Mouse (Mus musculus) embryonic facial prominence, embryonic 15.5 days (tissue): ENCODE results near the gene Suox. TPM values are rescaled to one million over a fixed set of nuclear protein-coding genes. Genes with fewer than 3 reads are reported as not detected.
"Not testable (repeated sequence)": the region's sequence is repeated elsewhere in the genome, so short reads cannot be mapped to it uniquely, and the experiment has no call there.

Source experiments
- ATAC-seq: fragments of 200-750 bp; cut with Nextera tagmentation; 2 replicates; pipeline ENCODE4 v1.8.0; 2017; ENCODE audit warnings: low read depth, moderate TSS enrichment; ENCODE audit not compliant: insufficient number of reproducible peaks, low FRiP score, low TSS enrichment
- H3K27ac ChIP-seq: fragments of 300-500 bp; sonication (generic); replicated peaks from 2 replicates; pipeline ENCODE4 v1.5.1; 2015; ENCODE audit warnings: mild to moderate bottlenecking, inconsistent platforms
- H3K27me3 ChIP-seq: fragments of 300-500 bp; sonication (generic); 2 replicates; pipeline ENCODE4 v1.6.1; 2015; ENCODE audit warnings: inconsistent platforms
- H3K36me3 ChIP-seq: fragments of 300-500 bp; sonication (generic); 2 replicates; pipeline ENCODE4 v1.6.1; 2015; ENCODE audit warnings: mild to moderate bottlenecking, inconsistent platforms
- H3K4me1 ChIP-seq: fragments of 300-500 bp; sonication (generic); 2 replicates; pipeline ENCODE4 v1.6.1; 2015; ENCODE audit warnings: inconsistent platforms
- H3K4me2 ChIP-seq: fragments of 300-500 bp; sonication (generic); replicated peaks from 2 replicates; pipeline ENCODE4 v1.6.1; 2015; ENCODE audit warnings: mild to moderate bottlenecking, inconsistent platforms
- H3K4me3 ChIP-seq: fragments of 300-500 bp; sonication (generic); replicated peaks from 2 replicates; pipeline ENCODE4 v1.5.1; 2015; ENCODE audit warnings: mild to moderate bottlenecking, inconsistent platforms
- H3K9ac ChIP-seq: fragments of 300-500 bp; sonication (generic); 2 replicates; pipeline ENCODE4 v1.6.1; 2015; ENCODE audit warnings: inconsistent platforms
- H3K9me3 ChIP-seq: fragments of 300-500 bp; sonication (generic); replicated peaks from 2 replicates; pipeline ENCODE4 v1.6.1; 2016; ENCODE audit warnings: inconsistent platforms
- WGBS: fragments of 180-500 bp; shearing (Covaris S2); methylation state at CpG from one replicate; pipeline ENCODE4 v1.1.7; 2015; 5-methylcytosine and 5-hydroxymethylcytosine counted together
- polyA plus RNA-seq: library from polyadenylated mRNA; unstranded; fragments of >200 nt; fragmentation: Nextera tagmentation; extraction: Ambion mirVana; gene quantifications from 2 replicates; pipeline ENCODE4 v1.2.1, GENCODE M21; 2015

Gene Suox
- polyA plus RNA-seq, 1 experiment from 2014 or later: 20.9 TPM

GRCm38 (mm10) chr10:128641871-128642270 lies 32.0 kb downstream of the Suox start:
- H3K9me3 ChIP-seq: no peaks in the 10 kb centered on the region
- ATAC-seq: no peak
- no peaks in the 10 kb centered on the region for H3K27me3 ChIP-seq
- H3K4me2 ChIP-seq: no peak overlapping the region
- 0 out of 2 replicates have a peak, but pooled peaks cover 11% of the 10 kb centered on the region for H3K36me3 ChIP-seq
- H3K9ac ChIP-seq: no peak overlapping the region
- peaks cover 25% of the 10 kb centered on the region for H3K4me1 ChIP-seq
- 62% methylated on average over 7 of the region's 7 CpGs for WGBS
- no peak overlapping the region for H3K4me3 ChIP-seq
- no peak overlapping the region for H3K27ac ChIP-seq

GRCm38 (mm10) chr10:128640891-128641290 lies 33.0 kb downstream of the Suox start:
- Histone ChIP-seq H3K9ac (no peak overlapping the region), H3K4me3 (no peak overlapping the region), H3K27me3 (no peaks in the 10 kb centered on the region), H3K27ac (no peak overlapping the region), H3K36me3 (0 out of 2 replicates have a peak, but pooled peaks cover 11% of the 10 kb centered on the region), H3K4me2 (no peak overlapping the region), H3K9me3 (no peaks in the 10 kb centered on the region), H3K4me1 (peaks cover 17% of the 10 kb centered on the region)
- no peak for ATAC-seq
- 90% methylated on average over 15 of the region's 15 CpGs for WGBS

- H3K36me3 ChIP-seq: peaks cover 19% of the 10 kb centered on the region; the same call in 1 of the 2 replicates
- H3K9me3 ChIP-seq: no peaks in the 10 kb centered on the region
- H3K4me2 ChIP-seq: no peak overlapping the region
- 92% methylated on average over 14 of the region's 14 CpGs for WGBS
- H3K4me3 ChIP-seq: no peak overlapping the region
- no peak overlapping the region for H3K9ac ChIP-seq
- peaks cover 10% of the 10 kb centered on the region for H3K4me1 ChIP-seq
- ATAC-seq: no peak
- no peaks in the 10 kb centered on the region for H3K27me3 ChIP-seq
- H3K27ac ChIP-seq: no peak overlapping the region
Measured at GRCm38 (mm10) chr10:128639999-128640398, 33.9 kb downstream of the Suox start.

- WGBS: 20% methylated on average over 11 of the region's 11 CpGs
- Histone ChIP-seq H3K27me3 (no peaks in the 10 kb centered on the region), H3K27ac (no peak overlapping the region), H3K4me1 (0 out of 2 replicates have a peak, but pooled peaks cover 2% of the 10 kb centered on the region), H3K36me3 (peaks cover 29% of the 10 kb centered on the region), H3K4me2 (no peak overlapping the region), H3K9me3 (no peaks in the 10 kb centered on the region), H3K4me3 (no peak overlapping the region), H3K9ac (no peak overlapping the region)
- no peak for ATAC-seq
Measured at GRCm38 (mm10) chr10:128637011-128637410, 36.9 kb downstream of the Suox start.

- no peak for ATAC-seq
- Histone ChIP-seq H3K27me3 (no peaks in the 10 kb centered on the region), H3K9ac (no peak overlapping the region), H3K4me2 (no peak overlapping the region), H3K9me3 (no peaks in the 10 kb centered on the region), H3K27ac (no peak overlapping the region), H3K36me3 (peaks cover 28% of the 10 kb centered on the region), H3K4me1 (no peaks in the 10 kb centered on the region), H3K4me3 (no peak overlapping the region)
- WGBS: 52% methylated on average over 6 of the region's 6 CpGs
Measured at GRCm38 (mm10) chr10:128636561-128636960, 37.3 kb downstream of the Suox start.

GRCm38 (mm10) chr10:128635697-128636096 lies 38.2 kb downstream of the Suox start:
- Histone ChIP-seq H3K9ac (no peak overlapping the region), H3K36me3 (peaks cover 21% of the 10 kb centered on the region), H3K27me3 (no peaks in the 10 kb centered on the region), H3K9me3 (no peaks in the 10 kb centered on the region), H3K27ac (no peak overlapping the region), H3K4me1 (no peaks in the 10 kb centered on the region), H3K4me3 (no peak overlapping the region), H3K4me2 (no peak overlapping the region)
- no peak for ATAC-seq
- WGBS: 94% methylated on average over 13 of the region's 13 CpGs

- 23% methylated on average over 6 of the region's 6 CpGs for WGBS
- H3K4me1 ChIP-seq: no peaks in the 10 kb centered on the region
Measured at GRCm38 (mm10) chr10:128631571-128631970, 42.3 kb downstream of the Suox start.

GRCm38 (mm10) chr10:128630306-128630705 lies 43.6 kb downstream of the Suox start:
- H3K9ac ChIP-seq, H3K4me2 ChIP-seq, H3K4me1 ChIP-seq, ATAC-seq, H3K4me3 ChIP-seq, H3K27me3 ChIP-seq, H3K9me3 ChIP-seq, H3K27ac ChIP-seq: not testable (repeated sequence)
- WGBS: 69% methylated on average over 5 of the region's 5 CpGs
- peaks cover 16% of the 10 kb centered on the region for H3K36me3 ChIP-seq

More at GRCm38 (mm10) chr10:128631571-128631970, 42.3 kb downstream of the Suox start:
- no peaks in the 10 kb centered on the region for H3K27me3 ChIP-seq
- peaks cover 21% of the 10 kb centered on the region for H3K36me3 ChIP-seq
- no peaks in the 10 kb centered on the region for H3K9me3 ChIP-seq
- ATAC-seq: no peak
- H3K9ac ChIP-seq: no peak overlapping the region
- no peak overlapping the region for H3K4me3 ChIP-seq
- no peak overlapping the region for H3K27ac ChIP-seq
- H3K4me2 ChIP-seq: no peak overlapping the region

GRCm38 (mm10) chr10:128629746-128630145 lies 44.1 kb downstream of the Suox start:
- peaks cover 7% of the 10 kb centered on the region for H3K4me1 ChIP-seq
- H3K9me3 ChIP-seq: no peaks in the 10 kb centered on the region
- no peak overlapping the region for H3K27ac ChIP-seq
- no peak overlapping the region for H3K9ac ChIP-seq
- H3K27me3 ChIP-seq: no peaks in the 10 kb centered on the region
- no peak for ATAC-seq
- no peak overlapping the region for H3K4me3 ChIP-seq
- no peak overlapping the region for H3K4me2 ChIP-seq
- H3K36me3 ChIP-seq: peaks cover 14% of the 10 kb centered on the region
- WGBS: 74% methylated on average over 2 of the region's 2 CpGs

GRCm38 (mm10) chr10:128627398-128628317 lies 46.2 kb downstream of the Suox start:
- WGBS: 73% methylated on average over 10 of the region's 10 CpGs
- Histone ChIP-seq H3K27me3 (no peaks in the 10 kb centered on the region), H3K4me1 (peaks cover 7% of the 10 kb centered on the region), H3K36me3 (peaks cover 23% of the 10 kb centered on the region), H3K27ac (no peak overlapping the region), H3K4me3 (no peak overlapping the region), H3K9ac (no peak overlapping the region), H3K4me2 (no peak overlapping the region), H3K9me3 (no peaks in the 10 kb centered on the region)
- ATAC-seq: no peak

- H3K4me2 ChIP-seq: peak within 1 kb of the TSS; percentile 78
- H3K27ac ChIP-seq: peak within 1 kb of the TSS; percentile 79
- under 1% methylated on average over 40 of the region's 40 CpGs for WGBS
- no peaks in the 10 kb centered on the region for H3K27me3 ChIP-seq
- peak within 1 kb of the TSS; percentile 95 for H3K4me3 ChIP-seq
- ATAC-seq: peak; percentile 95
- H3K9ac ChIP-seq: peak within 1 kb of the TSS; percentile 98
- H3K9me3 ChIP-seq: no peaks in the 10 kb centered on the region
- H3K36me3 ChIP-seq: peaks cover 24% of the 10 kb centered on the region
- peaks cover 7% of the 10 kb centered on the region for H3K4me1 ChIP-seq
Measured at GRCm38 (mm10) chr10:128626311-128627310, 47.3 kb downstream of the Suox start, which contains the start of gene Rps26. Rps26 (minus strand) TSS chr10:128626747.
